Mouse (Mus musculus) mouse trophoblast stem cell (cell line): ENCODE measurements around the gene Sycn.
"Not testable (repeated sequence)": the region's sequence is repeated elsewhere in the genome, so short reads cannot be mapped to it uniquely, and the experiment has no call there.

ENCODE experiments used
- in situ Hi-C, 2 experiments: fragments of 300-500 bp; cut with MseI, MboI; formaldehyde crosslinking; loops; 2 replicates in 1 of 2; 3 replicates in 1 of 2; pipeline ENCODE4 v1.15.1; 2025

Sycn gene

GRCm38 (mm10) chr7:28540526-28540925 is at the start of gene Sycn:
TSS of gene Sycn (plus strand) at chr7:28540885.
- in situ Hi-C loops, result no loop called here

- in situ Hi-C loops, result loop anchor here (5.0 to 10.0 kb wide), 2 partner anchors 36 to 114 kb away; no protein-coding TSS in a partner anchor
These were observed 49.8 kb upstream of the Sycn start for GRCm38 (mm10) chr7:28490903-28491302.

GRCm38 (mm10) chr7:28492310-28492709 is 48.4 kb upstream of the Sycn start:
- in situ Hi-C loops, result loop anchor here (5.0 to 10.0 kb wide), 2 partner anchors 35 to 112 kb away; no protein-coding TSS in a partner anchor

GRCm38 (mm10) chr7:28495426-28495825 is 45.3 kb upstream of the Sycn start:
- in situ Hi-C loops, result loop anchor here in 1 of 2 experiments (10.0 kb wide), 1 partner anchor 109 kb away; no protein-coding TSS in a partner anchor

- in situ Hi-C loops, result no loop called here
These were observed 35.1 kb upstream of the Sycn start for GRCm38 (mm10) chr7:28505585-28505984.

GRCm38 (mm10) chr7:28509121-28509520 is 31.6 kb upstream of the Sycn start:
- in situ Hi-C loops, result not testable (repeated sequence)

- in situ Hi-C loops, result not testable (repeated sequence)
These were observed 30.2 kb upstream of the Sycn start, which contains the start of gene Ifnl2 for GRCm38 (mm10) chr7:28510405-28510974. TSS of gene Ifnl2 (minus strand) at chr7:28510455.

GRCm38 (mm10) chr7:28511441-28511840 is 29.2 kb upstream of the Sycn start:
- in situ Hi-C loops, result no loop called here

- in situ Hi-C loops, result not testable (repeated sequence)
These were observed 18.1 kb upstream of the Sycn start, which contains the start of gene Ifnl3 for GRCm38 (mm10) chr7:28522536-28522935. TSS of gene Ifnl3 (plus strand) at chr7:28522836.

GRCm38 (mm10) chr7:28527922-28528719 is 12.6 kb upstream of the Sycn start:
- in situ Hi-C loops, result loop anchor here (5.0 kb wide), 1 partner anchor 36 kb away; no protein-coding TSS in a partner anchor

GRCm38 (mm10) chr7:28532005-28532404 is 8.7 kb upstream of the Sycn start:
- in situ Hi-C loops, result no loop called here

GRCm38 (mm10) chr7:28538886-28539285 is 1.8 kb upstream of the Sycn start:
- in situ Hi-C loops, result not testable (repeated sequence)

- in situ Hi-C loops, result no loop called here
These were observed 3.4 kb downstream of the Sycn start for GRCm38 (mm10) chr7:28544051-28544601.

GRCm38 (mm10) chr7:28545048-28545890 is 4.6 kb downstream of the Sycn start:
- in situ Hi-C loops, result no loop called here

- in situ Hi-C loops, result no loop called here
These were observed 5.2 kb downstream of the Sycn start for GRCm38 (mm10) chr7:28545891-28546210.

GRCm38 (mm10) chr7:28546649-28547048 is 6.0 kb downstream of the Sycn start:
- in situ Hi-C loops, result no loop called here

GRCm38 (mm10) chr7:28547154-28547553 is 6.5 kb downstream of the Sycn start, which contains the start of gene Nccrp1:
TSS of gene Nccrp1 (minus strand) at chr7:28547254.
- in situ Hi-C loops, result no loop called here

- in situ Hi-C loops, result no loop called here
These were observed 6.9 kb downstream of the Sycn start for GRCm38 (mm10) chr7:28547628-28548027.

GRCm38 (mm10) chr7:28553076-28553475 is 12.4 kb downstream of the Sycn start:
- in situ Hi-C loops, result no loop called here

GRCm38 (mm10) chr7:28555939-28556535 is 15.4 kb downstream of the Sycn start:
- in situ Hi-C loops, result no loop called here

GRCm38 (mm10) chr7:28557069-28557468 is 16.4 kb downstream of the Sycn start:
- in situ Hi-C loops, result no loop called here
